Mouse (Mus musculus) c-Kit-positive CD71-positive TER-119-positive erythroid progenitor cells, embryonic 14.5 days (primary cell): ENCODE results near the gene Gm5565.
"Not testable (repeated sequence)": the region's sequence is repeated elsewhere in the genome, so short reads cannot be mapped to it uniquely, and the experiment has no call there.

Experiments
- DNase-seq: peaks from one replicate; pipeline ENCODE4 v3.0.0-alpha.2; 2013; ENCODE audit warnings: low spot score

The Gm5565 gene

DNA sequence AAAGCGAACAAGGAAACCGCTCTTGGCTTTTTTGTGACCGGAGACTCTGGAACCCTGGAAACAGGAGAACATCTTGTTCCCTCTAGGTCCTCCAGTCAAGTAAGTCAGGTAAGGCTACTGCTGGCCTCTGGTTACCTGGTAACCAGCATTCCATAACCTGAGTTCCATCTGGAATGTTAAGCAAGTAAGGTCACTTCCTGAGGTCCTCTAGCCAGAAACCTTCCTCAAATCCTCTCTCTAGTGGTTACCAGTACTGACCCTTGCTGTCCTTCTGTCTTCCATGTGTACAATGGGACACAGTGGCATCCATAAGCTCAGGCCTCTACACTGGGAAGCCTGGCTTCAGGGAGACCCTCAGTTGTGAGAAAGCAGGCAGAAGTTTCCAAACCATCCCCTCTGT lies at the start of gene Gm5565:
Gm5565 (minus strand) TSS at position 101 of the 400 bp plus-strand sequence.
- not testable (repeated sequence) for DNase-seq

DNA sequence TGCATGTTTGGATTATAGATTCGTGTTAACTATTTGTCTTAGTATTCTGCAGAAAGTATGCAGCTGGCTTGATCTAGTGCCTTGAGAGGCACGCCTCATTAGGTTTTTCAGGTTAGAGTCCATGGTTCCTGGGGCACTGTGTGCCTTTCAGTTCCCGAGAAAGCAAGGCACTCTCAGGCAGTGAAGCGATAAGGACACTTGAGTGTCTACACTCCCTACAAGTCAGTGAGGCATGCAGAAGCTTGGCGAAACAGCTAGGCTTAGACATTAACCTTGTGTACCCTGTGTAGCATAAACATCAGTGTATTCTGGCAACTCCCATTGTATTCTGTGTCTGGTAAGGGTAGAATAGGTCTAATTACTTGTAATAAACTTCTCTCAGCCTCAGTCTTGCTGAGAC lies 45.2 kb upstream of the Gm5565 start:
- DNase-seq, result no peak

DNA sequence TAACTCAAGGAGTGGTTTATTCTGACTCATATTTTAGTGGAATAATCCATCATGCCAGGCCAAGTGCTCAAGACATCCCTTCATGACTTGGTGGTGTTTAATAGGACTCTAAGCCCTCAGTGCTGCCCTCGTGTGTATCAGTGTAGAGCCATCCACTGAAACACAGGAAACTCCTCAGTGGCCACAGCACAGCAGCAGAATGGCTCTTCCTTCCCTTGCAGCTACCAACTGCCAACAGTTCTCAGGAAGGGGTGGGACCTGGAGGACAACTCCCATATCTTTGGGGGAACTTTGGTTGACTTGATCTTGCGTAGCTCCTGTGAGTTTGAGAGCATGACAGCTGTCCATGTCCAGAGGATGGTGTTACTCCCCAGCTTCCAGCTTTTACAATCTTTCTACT lies 43.6 kb upstream of the Gm5565 start:
- DNase-seq, result no peak

DNA sequence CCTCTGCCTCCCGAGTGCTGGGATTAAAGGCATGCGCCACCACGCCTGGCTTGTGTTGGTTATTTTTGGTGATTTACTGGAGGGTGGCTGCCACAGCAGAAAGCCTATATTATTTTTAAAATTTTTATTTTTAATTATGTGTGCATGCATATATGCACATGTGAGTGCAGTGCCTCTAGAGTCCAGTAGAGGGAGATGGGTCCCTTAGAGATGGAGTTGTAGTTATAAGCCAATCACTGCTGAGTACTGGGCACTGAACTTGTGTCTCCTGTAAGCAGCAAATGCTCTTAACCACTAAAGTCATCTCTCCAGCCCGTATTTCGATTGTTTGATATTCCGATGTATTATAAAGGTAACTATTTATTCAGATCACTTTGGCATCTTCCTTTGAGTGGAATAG lies 40.2 kb upstream of the Gm5565 start:
- no peak for DNase-seq

DNA sequence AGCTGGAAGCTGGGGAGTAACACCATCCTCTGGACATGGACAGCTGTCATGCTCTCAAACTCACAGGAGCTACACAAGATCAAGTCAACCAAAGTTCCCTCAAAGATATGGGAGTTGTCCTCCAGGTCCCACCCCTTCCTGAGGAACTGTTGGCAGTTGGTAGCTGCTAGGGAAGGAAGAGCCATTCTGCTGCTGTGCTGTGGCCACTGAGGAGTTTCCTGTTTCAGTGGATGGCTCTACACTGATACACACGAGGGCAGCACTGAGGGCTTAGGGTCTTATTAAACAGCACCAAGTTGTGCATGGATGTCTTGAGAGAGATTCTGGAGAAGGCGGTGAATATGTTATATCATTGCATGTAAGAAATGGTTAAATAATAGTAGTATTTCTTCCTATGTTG lies 39.2 kb upstream of the Gm5565 start:
- DNase-seq, result no peak

DNA sequence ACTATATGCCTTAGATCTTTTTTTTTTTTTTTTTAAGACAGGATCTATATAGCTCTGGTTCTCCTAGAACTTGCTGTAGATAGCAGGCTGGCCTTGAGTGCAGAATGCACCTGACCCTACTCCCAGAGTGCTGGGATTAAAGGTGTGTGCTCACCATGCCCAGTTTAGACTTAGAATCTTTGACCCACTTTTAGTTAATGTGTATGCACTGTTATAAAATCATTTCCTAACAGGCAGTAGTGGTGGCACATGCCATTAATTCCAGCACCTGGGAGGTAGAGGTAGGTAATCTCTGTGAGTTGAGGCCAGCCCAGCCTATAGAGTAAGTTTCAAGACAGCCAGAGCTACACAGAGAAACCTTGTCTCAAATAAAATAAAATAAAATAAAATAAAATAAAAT lies 38.7 kb upstream of the Gm5565 start:
- no peak for DNase-seq

DNA sequence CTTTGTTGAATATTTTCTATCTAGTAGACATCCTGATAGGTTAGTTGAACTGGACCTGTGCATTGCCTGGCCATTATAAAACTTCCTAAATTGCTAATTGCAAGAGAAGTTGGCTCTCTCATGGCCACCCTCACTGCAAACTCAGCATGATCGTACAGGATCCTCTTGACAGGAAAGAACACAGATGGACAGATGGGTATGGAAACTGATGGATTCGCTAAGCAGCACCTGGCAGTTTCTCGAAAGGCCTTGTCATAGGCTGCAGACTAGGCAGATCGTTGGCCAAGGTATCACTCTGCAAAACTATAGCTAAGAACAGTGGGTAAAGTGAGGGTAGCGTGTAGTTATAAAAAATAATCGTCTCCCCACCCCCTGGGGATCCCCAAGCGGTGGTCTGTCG lies 33.0 kb upstream of the Gm5565 start:
- no peak for DNase-seq

DNA sequence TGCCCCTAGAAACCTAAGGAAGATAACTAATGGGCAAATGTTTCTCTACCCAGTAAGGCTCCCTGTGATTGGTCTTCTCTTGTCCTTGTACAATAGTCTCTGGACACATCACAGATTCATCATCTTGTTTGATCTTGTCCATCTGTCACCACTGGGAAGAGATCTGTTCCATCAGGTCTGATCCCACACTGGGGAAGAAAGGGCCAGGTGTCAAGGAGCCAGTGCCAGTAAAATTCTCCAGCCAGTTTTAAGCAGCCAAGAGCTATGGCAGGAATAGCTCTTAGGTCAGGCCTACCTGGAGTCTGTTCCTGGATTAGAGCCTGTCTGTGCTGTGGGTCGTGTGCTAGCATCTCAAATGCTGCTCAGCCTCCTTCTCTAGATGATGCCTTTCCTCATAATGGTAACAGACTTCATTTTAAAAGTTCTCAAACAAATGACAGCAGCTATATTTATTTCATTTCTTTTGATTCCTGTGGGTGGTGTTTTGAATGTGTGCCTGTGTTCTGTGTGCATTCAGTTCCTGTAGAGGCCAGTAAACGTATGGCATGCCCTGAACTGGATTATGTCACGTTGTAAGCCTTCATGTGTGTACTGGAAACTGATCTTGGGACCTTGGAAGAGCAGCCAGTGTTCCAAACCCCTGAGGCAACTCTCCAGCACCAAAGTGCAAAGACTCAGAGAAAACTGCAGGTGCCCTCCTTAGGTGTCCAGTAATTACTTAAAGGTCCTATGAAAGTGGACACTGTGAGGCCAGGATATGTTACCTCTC lies 30.3 kb upstream of the Gm5565 start:
- no peak for DNase-seq

DNA sequence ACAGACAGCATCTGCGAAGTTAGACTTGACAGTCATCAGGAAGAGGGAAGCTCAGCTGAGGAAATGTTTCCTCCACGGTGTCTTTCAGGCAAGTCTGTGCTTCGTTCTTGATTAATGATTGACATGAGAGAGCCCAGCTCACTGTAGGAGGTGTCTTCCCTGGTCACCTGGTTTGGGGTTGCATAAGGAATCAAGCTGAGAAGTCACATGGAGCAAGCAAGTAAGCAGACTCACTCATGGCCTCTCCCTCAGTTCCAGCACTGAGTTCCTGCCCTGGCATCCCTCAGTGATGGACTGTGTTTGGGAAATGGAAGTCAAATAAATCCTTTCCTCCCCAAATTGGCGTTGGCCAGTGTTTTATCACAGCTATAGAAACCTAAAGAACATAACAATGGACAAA lies 29.8 kb upstream of the Gm5565 start:
- DNase-seq, result no peak

DNA sequence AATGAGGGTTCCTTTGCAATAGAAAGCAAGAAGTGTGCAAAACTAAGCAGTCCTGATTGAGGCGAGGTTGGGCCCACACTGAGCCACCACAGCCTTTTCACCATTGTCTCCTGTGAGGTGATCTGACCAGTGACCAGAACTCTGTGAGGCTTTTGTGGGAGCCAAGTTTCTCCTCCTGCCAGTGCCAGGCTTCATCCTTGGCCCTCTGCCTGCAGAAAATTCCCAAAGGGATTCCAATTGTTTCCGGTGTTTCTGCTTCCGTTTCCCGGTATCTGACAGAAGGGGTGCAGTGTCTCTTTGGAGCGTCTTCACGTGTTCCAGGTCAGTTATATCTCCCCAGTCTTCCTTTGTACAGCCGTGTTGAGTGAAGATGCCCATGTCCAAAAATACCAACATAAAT lies 28.4 kb upstream of the Gm5565 start:
- no peak for DNase-seq

DNA sequence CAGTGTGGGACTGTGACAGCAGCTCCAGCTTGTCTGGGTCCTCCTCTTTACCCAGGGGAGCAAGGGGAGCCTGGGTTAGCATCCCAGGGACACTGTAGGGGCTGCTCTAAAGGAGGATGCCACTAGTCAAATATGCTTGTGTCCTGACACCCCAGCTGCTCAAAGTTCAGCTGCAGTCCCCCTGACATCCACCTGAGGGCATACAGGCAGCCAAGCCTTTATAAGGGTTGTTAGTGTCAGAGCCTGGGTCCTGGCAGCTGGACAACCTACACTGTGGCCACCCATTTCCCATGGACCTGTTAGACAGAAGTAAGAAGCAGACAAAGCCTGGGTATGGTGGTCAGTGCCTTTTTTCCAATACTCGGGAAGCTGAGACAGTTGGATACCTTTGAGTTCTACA lies 27.8 kb upstream of the Gm5565 start:
- DNase-seq, result no peak

DNA sequence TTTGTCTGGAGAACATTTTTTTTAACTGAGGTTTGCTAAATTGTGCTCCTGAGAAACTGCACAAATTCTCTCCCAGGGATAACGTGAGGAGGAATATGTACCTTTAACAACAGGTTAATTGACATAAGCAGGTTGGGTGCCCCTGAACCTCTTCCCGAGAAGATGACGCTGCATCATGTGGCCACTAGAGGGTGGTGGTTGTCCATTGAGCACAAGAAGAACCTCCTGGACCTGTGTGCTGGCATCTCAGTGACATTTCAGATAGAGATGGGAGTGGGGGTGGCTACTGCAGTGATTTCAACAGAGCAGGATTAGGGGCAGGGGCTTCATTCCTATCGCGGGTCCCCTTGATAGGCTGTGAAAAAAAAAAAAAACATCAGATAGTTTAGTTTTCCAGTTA lies 27.1 kb upstream of the Gm5565 start:
- not testable (repeated sequence) for DNase-seq

DNA sequence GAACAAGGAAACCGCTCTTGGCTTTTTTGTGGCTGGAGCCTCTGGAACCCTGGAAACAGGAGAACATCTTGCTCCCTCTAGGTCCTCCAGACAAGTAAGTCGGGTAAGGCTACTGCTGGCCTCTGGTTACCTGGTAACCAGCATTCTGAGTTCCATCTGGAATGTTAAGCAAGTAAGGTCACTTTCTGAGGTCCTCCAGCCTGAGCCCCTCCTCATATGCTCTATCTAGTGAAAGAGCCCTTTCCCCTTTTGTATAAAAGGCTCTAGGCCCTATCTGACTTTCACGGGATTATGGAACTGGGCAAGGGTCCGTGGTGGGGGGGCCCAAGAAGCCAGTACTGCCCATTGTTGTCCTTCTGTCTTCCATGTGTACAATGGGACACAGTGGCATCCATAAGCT lies 24.9 kb upstream of the Gm5565 start, which contains the start of gene 1700001J03Rik:
1700001J03Rik (minus strand) TSS at position 101 of the 400 bp plus-strand sequence.
- DNase-seq, result not testable (repeated sequence)

DNA sequence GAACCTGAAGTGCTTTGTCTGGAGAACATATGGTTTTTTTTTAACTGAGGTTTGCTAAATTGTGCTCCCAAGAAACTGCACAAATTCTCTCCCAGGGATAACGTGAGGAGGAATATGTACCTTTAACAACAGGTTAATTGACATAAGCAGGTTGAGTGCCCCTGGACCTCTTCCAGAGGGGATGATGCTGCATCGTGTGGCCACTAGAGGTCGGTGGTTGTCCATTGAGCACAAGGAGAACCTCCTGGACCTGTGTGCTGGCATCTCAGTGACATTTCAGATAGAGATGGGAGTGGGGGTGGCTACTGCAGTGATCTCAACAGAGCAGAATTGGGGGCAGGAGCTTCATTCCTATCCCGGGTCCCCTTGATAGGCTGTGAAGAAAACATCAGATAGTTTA lies 12.4 kb upstream of the Gm5565 start:
- DNase-seq, result not testable (repeated sequence)

DNA sequence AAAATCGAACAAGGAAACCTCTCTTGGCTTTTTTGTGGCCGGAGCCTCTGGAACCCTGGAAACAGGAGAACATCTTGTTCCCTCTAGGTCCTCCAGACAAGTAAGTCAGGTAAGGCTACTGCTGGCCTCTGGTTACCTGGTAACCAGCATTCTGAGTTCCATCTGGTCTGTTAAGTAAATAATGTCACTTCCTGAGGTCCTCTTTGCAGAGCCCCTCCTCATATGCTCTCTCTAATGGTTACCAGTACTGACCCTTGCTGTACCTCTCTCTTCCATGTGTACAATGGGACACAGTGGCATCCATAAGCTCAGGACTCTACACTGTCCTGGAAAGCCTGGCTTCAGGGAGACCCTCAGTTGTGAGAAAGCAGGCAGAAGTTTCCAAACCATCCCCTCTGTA lies 10.3 kb upstream of the Gm5565 start, which contains the start of gene Gm6309:
Gm6309 (minus strand) TSS at position 101 of the 400 bp plus-strand sequence.
- not testable (repeated sequence) for DNase-seq

DNA sequence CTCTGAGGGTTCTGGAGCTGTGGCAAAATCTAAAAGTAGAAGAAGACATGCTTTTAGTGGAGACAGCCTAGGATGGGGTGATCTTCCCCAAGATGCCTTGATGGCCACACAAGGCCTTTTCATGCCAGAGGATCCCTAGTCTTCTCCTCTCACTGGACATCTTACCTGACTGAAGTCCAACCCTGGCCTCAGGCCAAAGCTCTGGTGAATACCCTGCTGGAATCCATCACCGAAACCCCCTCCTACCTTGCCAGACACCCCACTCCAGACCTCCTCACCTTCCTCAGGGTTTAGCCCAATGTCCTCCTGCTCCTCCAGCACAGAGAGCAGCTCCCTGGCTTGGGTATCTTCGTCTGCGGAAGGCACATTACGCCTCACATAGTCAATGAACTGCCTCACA lies 2.0 kb downstream of the Gm5565 start:
- not testable (repeated sequence) for DNase-seq

DNA sequence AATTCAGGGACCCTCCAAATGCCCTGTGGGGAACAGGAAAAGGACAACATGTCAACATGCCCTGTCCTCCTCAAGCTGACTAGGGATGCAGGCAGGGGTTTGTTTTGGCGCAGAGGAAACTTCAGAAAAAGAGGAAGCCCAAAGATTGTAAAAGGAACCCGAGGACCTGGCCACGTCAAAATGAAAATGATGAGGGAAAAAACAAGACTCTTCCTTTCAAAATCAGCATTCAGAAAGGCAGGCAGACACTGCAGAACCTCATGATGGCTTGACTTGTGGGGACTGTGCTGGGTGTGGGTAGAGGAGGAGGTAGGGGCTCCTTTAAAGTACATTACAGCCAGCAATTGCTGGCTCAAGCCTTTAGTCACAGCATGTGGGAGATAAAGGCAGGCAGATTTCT lies 9.9 kb downstream of the Gm5565 start:
- no peak for DNase-seq

DNA sequence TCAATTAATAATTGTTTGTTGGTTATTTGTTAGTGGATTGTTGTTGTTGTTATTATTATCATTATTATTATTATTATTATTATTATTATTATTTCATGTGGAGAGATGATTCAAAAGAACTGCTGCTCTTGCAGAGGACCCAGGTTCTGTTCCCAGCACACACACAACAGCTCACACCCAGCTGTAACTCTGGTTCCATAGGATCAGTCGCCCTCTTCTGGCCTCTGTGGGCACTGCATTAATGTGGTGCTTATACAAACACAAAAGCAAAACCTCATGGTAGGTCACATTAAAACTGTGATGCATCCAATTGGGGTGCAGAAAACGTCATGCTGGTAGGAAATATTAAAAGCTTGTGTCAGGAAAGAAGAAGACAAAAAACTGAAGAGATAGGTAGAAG lies 12.4 kb downstream of the Gm5565 start:
- DNase-seq, result no peak
